Mouse (Mus musculus) cerebellum, adult 2 months (tissue): ENCODE measurements around the gene Acsl5.

ENCODE experiments used
- CTCF ChIP-seq: fragments of 200-500 bp; IDR thresholded peaks from 2 replicates; pipeline ENCODE4 v1.5.1; 2011; ENCODE audit warnings: low read depth, mild to moderate bottlenecking, control low read depth, low read length, moderate library complexity, borderline replicate concordance; ENCODE audit not compliant: insufficient read depth
- POLR2A ChIP-seq: fragments of 200-500 bp; IDR thresholded peaks from 2 replicates; pipeline ENCODE4 v1.6.1; 2011; ENCODE audit warnings: low read length, control low read depth, borderline replicate concordance; ENCODE audit not compliant: insufficient read depth

- TF ChIP-seq CTCF (no peak), POLR2A (no peak)
Measured at GRCm38 (mm10) chr19:55297961-55298360, 46.2 kb downstream of the Acsl5 start.
